Mouse (Mus musculus) T-helper 1 cell (primary cell): ENCODE measurements around the gene Kcnj6.

Experiments
- in situ Hi-C: fragments of 300-600 bp; cut with MboI, MseI; formaldehyde crosslinking; loops from one replicate; pipeline ENCODE4 v1.15.1; 2025; ENCODE audit warnings: high pct_unique_total_duplicates

Gene Kcnj6

DNA sequence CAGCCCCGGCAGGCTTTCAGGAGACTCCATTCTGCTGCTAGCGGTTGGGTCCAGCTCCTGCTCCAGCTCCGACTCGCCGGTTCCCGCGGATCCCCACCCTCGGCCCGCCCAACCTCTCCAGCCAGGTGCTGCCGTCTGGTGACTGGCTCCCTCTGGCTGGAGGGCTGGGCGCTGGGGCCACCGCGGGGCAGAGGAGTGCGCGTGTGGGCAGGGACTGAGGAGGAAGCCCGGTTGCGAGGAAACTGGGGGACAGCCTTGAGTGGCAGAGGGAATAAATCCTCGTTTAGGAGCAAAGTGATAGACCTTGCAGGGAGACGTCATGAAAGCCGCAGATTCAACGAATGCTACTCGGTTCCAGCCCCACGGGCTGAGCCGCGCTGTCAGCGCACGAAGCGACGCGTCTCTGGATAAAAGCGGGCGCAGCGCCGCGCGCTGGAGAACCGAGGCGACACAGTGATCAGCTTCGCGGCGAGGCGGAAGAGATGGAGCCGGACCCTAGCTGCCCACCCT lies at the start of gene Kcnj6:
Gene Kcnj6, minus strand, starts transcription at position 362 of the 510 bp plus-strand sequence.
- in situ Hi-C loops = no loop called here

DNA sequence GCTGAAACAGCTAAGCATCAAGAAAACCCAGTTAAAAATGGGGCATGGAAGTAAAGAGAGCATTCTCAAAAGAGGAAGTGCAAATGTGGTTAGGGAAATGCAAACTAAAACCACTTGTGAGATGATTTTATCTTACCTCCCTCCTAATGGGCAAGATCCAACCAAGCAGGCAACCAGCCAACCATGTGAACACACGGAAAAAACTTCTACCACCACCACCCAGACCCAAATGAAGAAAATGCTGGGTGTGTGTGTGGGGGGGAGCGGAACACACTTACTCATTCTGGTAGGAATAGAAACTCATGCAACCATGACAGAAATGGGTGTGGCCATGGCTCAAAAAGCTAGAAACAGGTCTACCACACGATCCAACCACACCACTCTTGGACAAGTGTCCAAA lies 12.4 kb upstream of the Kcnj6 start:
- in situ Hi-C loops = no loop called here

DNA sequence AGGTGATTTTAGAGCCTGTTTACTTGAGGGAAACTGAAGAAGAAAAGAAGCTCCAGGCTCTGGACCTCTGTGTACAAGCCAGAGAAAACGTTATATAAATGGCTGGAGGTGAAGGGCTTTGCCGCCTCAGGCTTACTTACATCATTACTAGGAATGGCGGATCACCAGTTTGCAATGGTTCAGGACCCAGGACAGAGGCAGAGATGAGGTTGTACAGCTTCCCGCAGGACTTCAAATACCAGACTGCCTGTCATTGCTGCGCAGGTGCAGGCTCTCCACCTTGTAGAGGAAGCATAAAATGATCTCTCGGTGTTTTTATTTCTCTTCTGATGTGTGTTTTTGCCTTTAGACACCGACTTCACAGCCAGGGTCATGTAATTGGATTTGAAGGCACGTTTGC lies 7.1 kb upstream of the Kcnj6 start:
- in situ Hi-C loops = no loop called here

DNA sequence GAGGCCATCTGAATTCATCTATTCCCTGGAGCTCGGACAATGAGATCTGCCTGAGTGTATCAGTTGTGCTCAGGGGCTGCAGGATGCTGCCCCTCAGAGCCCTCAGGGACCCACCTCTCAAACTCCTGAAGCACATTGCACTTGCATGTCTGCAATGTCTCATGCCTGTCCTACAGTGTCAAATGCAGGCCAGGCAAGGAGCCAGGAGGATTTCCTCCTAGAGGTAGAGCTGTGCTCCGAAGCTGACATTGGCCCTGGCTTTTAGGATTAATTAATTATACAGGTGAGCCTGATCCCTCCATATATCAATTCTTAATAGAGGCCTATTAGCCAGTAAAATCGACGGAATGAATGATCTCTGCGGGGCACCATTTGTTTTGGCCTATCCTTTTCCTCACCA lies 2.0 kb upstream of the Kcnj6 start:
- in situ Hi-C loops = no loop called here

DNA sequence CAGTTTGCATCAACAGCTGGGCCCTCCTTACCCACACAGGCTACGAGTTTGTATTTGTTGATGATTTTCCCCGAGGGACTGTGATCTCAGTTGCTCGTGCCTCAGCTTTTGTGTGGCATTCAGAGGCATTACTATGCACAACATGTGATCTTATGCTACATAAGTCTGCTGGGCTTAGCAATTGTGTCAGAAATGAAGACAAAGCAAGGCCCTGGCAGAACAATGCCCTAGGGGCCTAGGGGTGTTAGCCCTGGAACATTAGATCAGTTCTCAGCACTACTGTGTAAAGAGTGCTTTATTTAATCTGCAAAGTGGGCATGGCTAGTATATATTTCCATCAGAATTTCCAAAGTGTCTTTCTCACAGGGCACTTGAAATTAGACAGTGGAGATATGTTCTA lies 1.5 kb upstream of the Kcnj6 start:
- in situ Hi-C loops = no loop called here

DNA sequence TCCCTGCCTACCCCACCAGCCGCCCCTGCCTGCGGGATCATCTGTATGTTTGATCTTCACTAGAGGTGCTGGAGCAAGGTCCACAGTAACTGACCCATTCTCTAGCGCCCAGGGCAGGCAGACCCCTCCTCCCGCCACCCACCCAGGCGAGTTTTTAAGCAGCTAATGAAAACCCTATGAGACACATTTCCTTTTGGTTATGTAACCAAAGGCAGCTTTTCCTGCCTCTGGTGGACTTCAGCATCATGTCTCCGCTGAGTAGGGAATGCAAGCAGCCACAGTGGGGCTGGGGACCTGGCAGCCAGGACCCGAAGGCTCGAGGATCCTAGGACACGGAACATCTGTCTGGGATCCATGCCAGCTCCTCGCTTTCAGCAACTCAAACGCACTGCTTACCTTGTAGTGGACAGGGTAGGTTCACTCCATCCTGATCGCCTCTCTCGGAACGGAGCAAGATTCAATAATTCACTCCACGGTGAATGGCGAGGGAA lies 665 bp downstream of the Kcnj6 start:
- in situ Hi-C loops = no loop called here

DNA sequence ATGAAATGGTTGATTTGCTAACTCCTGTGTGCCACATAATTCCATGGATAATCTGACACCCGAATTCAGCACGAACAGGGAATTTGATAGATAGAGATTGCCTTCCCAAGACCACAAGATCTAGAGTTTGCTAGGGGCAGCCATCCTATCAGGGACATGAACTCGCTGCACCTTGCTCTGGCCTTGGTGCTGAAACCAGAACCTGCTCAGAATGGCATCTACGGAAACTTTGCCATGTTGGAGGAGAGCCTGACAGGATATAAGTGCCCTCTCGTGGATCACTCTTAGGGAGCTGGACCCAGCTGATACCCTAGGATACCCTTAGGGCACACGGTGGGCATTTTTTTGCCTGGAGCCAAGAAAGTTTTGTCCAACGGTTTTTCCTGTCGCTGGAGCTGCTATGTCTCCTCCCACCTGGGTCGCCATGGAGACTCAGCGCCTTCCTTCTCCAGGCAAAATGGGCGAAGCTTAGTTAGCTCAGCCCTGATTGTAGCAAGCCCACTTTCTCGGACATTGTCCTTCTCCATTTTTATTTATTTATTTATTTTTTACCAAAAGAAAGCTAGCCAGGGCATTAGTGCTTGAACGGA lies 1.9 kb downstream of the Kcnj6 start:
- in situ Hi-C loops = no loop called here

DNA sequence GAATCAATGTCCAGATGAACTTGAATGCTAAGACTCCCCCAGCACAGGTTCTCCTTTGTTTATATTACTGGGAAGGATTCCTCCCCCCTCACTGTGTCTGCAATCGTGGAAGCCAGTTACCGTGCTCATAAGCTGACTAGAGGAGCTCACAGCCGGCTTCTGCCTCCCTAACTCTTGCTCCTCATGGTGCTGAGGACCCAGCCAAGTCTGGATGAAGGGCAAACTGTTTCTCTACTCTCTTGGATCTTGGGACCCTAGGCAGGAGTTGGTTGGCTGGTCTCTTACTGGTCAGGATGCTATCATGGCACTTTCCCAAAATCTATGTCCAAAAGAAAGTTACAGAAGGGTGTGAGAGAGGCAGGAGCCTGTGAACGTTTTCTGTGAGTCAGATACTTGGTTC lies 2.6 kb downstream of the Kcnj6 start:
- in situ Hi-C loops = no loop called here

DNA sequence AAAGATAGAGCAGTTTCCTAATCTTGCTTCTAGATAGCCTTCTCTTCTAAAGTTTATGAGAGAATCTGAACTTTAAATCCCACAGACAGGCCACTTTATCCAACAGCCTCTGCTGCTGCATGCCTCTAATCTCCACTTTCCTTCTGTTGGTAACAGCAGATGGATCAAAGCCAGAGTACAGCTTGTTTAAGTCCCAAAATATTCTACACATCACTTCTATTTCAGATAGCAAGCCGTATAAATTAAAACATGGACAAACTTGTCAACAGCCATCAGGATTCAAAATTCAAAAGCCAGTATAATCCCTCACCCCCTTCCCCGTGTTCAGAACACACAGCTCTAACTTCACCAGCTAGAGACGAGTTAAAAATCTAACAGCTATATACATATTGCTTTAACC lies 3.4 kb downstream of the Kcnj6 start:
- in situ Hi-C loops = no loop called here

DNA sequence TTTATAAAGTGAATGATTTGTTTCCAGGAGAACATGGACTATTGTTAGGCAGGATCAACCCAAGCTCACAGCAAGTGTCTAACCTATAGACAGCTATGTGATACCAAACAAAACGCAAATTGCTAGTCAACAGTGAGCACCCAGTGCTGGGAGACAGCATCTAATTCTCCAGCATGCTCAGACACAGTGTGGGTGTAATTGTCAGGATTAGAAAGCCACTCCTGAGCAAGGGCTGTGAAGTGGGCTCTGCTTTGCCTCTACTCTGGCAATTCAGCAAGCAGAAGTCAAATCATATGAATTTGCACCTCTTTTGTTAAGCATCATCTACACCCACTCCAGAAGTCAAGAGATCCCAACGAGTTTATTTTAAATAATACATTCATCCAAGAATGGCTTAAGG lies 7.4 kb downstream of the Kcnj6 start:
- in situ Hi-C loops = no loop called here

DNA sequence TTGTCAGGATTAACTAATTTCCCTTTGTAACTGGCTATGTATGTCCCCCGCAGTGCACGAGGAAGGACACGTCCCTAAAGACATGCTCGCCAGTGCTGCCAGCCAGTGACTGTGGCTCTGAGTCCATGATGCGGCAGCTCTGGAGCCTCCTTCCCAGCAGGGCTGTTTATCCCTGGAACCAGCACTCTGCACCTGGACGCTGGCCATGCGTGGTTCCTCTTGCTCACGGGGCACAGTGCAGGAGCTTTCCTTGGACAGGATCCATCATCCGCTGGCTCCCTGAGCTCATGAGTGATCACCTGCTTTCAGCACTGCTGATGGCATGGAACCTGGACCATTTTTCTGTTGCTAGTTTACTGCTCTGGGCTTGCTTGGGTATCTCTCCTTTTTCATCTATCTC lies 10.8 kb downstream of the Kcnj6 start:
- in situ Hi-C loops = no loop called here

DNA sequence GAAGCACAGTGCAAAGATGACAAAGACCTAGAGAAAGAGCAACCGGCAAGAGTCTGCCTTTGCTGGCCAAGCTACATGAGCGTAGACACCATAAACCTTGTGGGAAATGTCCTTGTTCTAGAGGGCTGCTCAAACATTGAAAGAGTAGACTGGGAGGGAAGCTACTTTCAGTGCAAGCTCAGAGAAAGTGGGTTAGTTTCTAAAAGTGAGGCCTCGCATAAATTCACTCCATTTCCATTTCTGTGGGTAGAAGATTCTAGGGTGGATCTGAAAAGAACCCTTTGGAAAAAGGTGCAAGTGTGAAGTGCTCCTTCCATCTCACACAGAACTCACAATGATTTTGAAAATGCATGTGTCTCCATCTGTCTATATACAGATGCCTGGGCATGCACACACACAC lies 13.2 kb downstream of the Kcnj6 start:
- in situ Hi-C loops = no loop called here

DNA sequence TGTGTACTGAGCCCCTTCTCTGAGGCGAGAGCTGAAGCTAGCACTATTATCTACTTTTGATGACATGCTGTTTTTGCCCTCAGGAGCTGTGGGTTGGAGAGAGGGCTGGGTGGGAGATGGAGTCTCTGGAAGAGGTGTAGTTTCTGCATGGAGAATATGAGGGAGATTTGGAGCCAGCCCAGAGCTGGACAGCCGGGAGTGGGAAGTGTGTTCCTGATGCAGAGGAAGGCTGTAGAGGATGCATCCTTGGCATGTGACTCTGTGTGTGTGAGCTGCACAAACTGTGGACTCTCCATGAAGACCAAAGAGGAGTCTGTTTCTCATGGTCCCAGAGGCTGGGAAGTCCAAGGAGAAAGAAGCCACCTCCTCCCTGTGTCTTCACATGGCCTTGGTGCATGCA lies 17.1 kb downstream of the Kcnj6 start:
- in situ Hi-C loops = no loop called here

DNA sequence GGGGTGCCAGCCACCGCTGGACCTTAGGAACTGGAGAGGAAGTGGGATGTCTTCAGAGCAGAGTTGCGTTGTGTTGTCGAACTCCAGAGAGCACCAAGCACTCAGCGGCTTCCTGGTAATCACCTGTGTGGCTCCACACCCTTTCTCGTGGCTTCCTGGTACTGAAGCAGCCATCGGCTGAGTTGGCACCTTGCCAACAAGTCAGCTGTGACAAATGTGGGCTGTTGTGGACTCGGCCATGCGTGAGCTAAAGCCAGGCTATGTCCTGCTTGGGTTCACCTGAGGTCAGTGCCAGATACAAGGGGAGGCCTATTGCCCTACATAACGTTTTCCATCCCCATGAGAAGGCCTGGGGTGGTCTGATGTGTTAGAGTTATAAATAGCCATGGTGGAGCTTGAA lies 18.0 kb downstream of the Kcnj6 start:
- in situ Hi-C loops = no loop called here

DNA sequence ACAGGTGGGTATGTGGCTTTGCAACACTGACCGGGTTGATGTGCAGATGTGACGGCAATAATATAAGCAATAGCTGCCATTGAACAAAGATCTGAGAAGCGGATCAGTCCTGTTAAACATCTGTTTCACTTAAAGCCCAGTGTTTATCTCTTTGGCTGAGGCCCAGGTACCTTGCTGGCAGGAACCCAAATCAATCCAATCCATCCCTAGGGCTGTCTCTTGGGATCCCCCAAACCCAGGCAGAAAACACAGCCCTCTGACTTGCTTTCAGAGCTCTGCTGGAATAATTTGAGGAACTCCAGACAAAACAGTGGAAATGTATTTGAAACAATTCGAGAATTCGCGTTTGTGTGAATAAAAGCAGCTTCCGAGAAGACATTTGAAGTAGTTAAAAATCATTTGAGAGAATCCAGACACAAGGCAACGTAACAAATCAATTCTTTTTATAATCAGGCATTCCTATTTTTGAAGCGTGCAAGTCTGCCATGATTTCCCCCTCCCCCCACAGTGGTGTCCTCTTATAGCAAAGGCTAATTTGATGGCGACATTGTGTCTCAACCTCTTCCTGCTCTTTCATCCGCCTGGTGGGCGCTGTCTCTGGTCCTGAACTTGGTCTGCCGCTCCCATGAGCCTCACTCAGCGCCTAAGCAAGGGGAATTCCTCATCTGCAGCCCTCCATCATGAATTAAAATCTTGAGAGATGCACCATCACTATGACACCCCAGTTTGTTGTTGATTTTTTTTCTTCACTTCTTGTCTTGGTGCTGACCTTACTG lies 25.2 kb downstream of the Kcnj6 start:
- in situ Hi-C loops = no loop called here

DNA sequence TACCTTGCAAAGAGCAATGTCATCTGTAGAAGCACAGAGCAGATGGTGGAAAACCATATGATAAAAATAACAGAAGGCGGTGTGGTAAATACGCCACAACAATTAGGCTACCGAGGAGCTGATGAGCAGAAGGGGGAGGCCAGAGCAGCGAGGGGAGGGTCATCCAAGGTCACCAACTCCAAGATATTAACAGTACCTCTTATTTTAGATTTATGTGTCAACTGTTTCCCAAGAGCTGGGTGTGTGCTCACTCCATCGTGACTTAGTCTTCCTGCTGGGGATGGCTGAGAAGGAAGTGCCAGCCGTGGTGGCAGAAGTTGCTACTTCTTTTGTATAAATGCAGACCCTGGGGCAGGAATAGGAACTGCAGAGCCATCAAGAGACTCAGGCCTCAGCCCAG lies 28.6 kb downstream of the Kcnj6 start:
- in situ Hi-C loops = no loop called here

DNA sequence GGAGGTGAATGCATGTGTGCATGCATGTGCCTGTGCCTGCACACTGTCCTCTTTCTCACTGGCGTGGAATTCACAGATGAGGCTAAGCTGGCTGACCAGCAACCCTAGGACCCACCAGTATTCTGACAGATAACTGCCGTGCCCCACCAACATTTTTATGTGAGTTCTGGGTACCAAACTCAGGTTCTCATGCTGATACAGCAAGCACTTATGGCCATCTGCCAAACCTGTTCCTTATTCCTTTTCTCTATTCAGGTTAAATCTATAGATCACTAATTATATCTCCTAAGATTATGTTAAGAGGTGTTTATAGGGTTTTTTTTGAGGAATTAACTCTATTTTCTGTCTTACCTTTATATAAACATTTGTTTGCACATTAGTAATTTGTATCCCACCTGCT lies 29.0 kb downstream of the Kcnj6 start:
- in situ Hi-C loops = no loop called here

DNA sequence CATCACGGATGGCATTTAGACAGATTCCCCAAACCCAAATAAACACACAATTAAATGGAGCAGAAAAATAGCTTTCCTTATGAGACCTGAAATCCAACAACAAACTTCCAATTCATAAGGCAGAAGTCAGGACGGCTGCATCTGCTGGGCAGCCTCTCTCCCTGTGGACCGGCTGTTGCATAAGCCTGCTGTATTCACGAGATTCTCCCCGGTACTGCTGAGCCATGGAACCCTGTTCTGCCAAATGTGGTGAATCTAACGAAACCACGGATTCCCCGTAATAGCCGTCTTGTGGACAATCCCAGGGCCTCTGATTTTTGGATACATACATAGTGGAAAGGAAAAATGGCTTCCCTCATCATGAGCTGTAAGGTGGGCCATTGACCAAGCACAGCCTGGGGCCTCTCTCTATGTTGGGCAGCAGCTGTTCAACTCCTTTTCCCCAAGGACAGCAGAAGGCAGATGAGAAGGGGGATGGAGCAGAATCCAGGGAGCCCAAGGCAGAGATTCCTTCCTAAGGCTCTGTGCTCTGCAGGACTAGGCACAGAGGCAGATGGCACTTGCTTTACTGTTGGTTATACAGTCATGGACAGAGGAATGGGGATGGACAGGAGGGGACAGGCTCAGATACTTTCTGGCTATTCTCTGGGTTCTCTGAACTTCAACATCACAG lies 40.2 kb downstream of the Kcnj6 start:
- in situ Hi-C loops = no loop called here

DNA sequence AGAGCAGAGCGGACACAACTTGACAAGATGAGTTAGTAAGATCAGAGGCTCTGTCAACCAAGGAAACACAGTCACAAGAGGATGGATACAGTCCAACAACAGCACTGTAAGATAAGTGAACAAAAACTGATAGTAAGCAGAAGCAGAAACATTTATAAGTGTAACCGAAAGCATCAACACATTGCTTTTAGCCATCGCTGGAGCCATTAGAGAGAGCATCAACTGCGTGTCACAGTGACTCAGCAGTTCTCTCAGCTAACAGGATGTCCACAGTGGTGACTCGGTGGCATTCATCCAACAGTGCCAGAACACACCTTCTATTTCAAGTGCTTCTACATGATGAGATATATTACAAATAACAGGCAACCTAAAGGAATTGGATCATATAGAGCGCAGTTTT lies 41.1 kb downstream of the Kcnj6 start:
- in situ Hi-C loops = no loop called here

DNA sequence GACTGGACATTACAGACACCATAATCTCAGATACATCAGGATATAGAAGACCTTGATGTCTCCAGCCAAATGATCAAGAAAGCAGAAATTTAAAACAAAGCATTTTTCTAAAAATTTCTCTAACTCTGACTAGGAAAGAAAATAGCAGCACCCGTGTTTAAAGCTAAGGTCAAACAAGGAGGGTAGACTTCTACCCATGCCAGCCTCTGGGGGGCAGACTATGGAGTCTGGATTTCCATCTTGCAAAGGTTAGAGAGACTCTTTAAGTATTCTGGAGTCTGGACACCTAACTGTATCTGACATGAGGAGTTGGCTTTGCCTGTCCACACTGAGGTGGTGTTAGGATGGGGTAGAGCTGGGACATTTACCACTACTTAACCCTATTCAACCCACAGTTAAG lies 44.2 kb downstream of the Kcnj6 start:
- in situ Hi-C loops = no loop called here

DNA sequence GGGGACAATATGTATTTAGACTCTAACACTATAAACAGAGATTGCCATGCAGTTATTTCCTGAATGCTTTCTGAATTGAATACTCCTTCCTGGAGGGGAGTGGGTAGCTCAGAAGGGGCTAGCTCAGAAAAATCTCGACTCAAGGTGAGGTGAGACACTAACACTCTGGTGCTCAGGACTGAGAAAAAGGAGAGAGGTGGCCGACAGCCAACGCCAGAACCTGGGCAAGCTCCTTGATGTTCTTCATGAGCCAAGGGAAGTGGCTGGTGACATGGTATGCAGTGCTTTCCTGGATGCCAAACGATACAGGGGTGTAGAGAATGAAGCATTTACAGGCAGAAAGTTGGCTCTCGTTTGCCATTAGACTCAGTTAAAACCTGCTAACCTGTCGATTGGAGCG lies 48.3 kb downstream of the Kcnj6 start:
- in situ Hi-C loops = no loop called here

DNA sequence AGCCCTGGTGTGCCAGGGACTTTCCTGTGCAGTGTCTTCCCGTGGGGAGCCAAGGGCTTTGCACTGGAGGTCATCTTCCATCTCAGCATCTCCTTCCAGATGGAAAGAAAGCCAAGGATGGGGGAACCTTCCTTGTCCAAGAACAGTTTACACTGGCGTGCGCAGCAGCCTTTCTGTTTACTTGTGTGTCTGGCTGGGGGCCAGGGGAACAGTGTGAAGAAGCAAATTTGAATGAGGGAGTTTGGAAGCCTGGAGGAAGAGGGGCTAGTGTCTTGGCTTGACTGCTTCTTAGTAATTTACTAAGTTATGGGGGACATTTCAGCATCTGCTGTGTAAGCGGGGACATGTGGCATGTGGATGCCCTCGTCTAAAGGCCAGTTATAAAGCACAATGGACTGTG lies 50.7 kb downstream of the Kcnj6 start:
- in situ Hi-C loops = no loop called here

DNA sequence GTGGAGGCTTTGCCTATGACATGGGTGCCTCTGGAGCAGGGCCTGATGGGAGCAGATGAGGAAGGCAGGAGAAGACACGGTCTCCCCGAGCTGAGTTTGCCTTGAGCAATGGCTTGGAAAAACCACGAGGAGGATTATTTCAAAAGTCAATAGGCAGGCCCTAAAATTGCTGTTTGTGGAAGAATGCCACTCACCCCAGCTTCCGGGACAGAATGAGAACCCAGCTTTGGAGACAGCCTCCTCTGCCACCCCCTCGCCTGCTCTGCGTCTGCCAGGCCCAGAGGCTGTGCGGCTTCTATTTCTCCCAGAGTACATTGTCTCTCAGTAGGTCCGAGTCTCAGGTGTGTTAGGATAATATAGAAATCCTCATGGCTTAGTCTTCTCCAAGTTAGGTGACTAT lies 64.8 kb downstream of the Kcnj6 start:
- in situ Hi-C loops = no loop called here
